Mouse (Mus musculus) left cerebral cortex, postnatal 25 days (tissue): ENCODE results near the gene Dnttip2. TPM values are rescaled to one million over a fixed set of nuclear protein-coding genes. Genes with fewer than 3 reads are reported as not detected.
"Not testable (repeated sequence)": the region's sequence is repeated elsewhere in the genome, so short reads cannot be mapped to it uniquely, and the experiment has no call there.

Experiments used
- DNase-seq, 2 experiments: peaks; one replicate each; pipeline ENCODE4 v3.0.0; 2022; ENCODE audit warnings: low spot score in 2 of 2, mixed read lengths in 1 of 2
- intact Hi-C: fragments of 180-260 bp; cut with DNase I; formaldehyde crosslinking; loops from one replicate; pipeline ENCODE4 v1.15.1; 2025
- total RNA-seq, 2 experiments: library from RNA; stranded (reverse); gene quantifications; 2 replicates each; pipeline ENCODE4 v1.2.3; 2021

The Dnttip2 gene
- total RNA-seq, 2 experiments from 2014 or later = 27.1 to 30.3 TPM

DNA sequence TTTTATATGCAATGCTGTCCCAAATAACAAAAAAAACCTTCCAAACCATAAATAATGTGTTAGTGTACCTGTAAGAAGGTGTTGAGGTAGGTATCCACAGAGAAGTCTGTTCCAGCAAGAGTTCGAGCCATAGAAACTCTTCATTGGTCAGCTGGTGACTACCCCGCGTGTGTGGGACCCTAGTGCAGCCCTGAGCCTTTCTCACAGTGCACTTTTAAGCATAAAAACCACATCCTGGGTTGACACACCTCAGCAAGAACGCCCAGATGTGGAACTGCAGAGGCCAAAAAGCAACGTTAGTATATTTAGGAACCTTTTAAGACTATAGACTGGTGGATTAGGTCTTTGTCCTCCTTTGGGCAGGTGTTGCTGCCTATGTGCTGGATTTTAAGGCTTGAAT, 13.0 kb downstream of the Dnttip2 start:
- DNase-seq = no peak
- intact Hi-C loops = no loop called here

DNA sequence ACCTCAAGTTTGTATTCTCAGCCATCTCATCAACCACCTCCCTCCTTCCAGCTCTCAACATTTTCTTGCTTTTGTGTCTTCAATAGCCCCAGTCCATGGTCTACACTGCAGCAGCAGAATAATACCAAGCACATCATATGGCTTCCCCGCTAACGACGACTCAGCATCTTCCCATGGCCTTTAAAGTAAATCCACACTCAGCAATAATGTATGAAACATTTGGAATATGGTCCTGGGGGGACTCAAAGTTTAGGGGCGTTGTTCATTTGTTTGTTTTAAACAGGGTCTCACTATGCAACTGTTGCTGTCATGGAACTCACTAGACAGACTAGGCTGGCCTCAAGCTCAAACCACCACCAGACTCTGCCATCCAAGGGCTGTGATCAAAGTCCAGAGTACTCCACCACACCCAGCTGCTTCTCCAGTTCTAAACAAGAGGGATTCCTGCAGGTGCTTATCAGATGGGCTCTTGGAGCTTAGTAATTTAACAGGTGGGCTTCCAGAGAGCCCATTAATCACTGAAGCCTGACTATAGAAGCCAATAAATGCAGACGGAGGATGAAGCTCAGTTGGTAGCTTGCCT, 14.5 kb downstream of the Dnttip2 start:
- intact Hi-C loops = no loop called here
- no peak for DNase-seq

DNA sequence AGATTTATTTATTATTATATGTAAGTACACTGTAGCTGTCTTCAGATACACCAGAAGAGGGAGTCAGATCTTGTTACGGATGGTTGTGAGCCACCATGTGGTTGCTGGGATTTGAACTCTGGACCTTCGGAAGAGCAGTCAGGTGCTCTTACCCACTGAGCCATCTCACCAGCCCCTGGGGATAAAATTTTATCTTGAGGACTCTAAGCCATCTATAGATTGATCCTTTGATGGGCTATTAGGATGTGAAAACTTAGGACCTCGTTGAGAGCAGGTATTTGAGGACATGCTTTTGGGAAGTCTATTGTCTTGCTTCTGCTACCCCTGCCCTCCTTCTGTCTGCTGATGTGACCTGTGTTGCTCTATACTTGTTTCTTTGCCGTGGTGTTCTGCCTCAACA, 15.2 kb downstream of the Dnttip2 start:
- intact Hi-C loops, DNase-seq: not testable (repeated sequence)

DNA sequence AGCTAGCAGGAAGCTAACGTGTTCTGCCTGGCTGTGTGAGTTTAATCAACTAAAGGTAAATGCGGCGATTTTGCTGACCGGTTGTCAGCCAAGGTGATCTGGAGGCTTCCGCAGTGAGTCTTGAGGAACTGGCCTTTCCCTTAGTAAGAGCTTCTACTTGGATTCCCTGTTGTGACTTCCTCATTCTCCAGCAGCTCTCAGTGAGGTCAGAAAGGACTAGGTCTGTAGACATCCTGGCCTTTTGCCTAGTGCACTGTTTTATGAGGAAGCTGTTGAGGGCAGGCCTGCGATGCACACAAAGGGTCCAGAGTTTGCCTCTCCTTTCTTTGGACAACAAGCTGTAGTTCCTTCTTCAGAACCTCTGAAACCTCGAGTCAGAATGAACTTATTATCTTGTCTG, 16.5 kb downstream of the Dnttip2 start:
- intact Hi-C loops = loop anchor here (5.0 kb wide), 1 partner anchor 177 kb away; no protein-coding TSS in a partner anchor
- DNase-seq = peak in 1 of 2 experiments; percentile 53

DNA sequence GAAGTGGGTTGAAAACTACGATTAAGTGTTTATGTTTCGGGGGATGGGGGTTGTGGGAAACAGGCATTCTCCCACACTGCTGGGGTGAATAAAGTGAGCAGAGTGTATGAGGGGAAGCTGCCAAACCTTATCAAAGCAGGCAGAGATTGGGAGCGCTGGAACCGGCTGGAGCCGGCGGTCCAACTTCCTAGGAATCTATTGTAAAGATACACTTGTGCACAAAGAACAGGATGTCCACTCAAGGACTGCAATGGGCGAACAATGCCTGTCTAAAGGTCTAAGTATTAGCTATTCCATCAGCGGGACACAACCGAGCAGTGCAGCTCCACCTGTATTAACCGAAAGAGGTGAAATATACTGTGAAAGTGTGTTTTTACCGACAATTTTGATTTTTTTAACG, 17.6 kb downstream of the Dnttip2 start:
- DNase-seq = no peak
- intact Hi-C loops = loop anchor here (2.0 to 5.0 kb wide), 2 partner anchors 17 to 175 kb away; partner anchors contain the start of gene Dnttip2

DNA sequence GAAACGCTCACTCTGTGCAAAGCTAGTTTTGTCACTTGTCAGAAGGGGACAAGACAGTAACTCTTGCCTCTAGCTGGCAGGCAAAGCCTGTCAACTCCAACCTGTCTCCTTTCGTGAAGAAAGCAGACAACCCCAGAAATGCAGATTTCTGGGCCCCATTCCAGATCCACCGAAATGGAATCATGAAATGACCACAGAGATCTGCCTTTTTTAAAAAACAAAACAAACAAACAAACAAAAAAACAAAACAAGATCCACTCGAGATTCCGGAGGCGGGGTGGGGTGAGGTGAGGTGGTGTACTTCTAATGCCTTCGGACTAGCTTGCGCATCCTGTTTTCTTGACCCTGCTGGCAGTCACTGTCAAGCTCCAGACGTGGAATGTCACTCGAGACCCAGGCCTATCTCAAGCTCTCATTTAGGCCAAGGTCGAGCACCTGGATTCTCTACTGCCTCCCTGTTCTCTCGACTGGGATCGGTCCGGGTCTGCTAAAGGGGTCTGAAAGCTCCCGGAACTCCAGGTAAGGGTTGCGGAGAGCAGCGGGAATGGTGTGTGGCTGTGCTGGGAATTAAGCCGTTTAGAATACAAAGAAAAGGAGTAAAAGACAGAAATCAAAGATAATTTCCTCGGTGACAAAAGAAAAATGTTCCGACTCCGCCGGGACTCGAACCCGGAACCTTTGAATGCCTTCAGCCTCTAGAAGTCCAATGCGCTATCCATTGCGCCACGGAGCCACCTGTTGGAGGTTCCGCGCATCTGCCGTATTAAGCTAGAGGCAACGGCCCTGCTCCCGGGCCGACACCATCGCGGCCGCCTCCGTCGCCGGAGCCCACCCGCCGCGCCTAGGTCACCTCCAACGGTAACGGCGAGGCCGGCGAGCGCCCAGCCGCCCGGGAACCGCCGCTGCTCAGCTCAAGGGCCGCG, 18.4 kb downstream of the Dnttip2 start:
- peak; percentile 87 to 90 for DNase-seq
- intact Hi-C loops = loop anchor here (2.0 to 5.0 kb wide), 2 partner anchors 18 to 175 kb away; partner anchors contain the start of gene Dnttip2

DNA sequence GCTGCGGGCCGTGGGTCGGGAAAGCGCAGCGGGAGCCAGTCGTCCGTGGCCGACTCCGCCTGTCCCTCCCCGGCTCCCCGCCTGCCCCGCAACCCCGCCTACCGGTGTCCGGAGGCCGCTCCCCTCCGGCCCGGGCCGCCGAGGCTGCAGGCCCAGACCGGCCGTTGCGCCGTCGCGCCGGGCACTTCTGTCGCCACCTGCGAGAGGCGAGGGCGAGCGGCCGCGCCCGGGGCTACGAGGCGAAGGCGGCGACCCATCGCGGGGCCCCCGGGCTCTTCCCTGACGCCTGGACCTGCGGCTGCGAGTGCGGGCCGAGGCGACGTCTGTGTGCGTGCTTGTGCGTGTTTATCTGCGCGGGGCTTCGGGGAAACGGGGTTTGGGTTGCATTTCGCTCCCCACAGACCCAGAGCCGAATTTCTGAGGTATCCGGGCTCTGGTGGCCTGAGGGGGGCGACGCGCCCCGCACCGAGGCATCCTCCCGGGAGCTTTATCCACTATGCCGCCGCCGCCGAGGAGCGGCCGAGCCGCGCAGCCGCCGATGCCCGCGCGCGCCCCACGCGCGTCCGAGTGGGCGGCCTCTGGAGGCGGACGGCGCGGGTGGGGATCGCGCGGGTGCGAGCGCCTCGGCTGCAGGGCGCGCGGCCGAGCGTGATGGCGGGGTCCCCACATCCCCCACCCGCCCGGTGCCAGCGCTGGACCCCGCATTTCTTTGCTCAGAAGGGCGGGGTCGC, 19.2 kb downstream of the Dnttip2 start:
- intact Hi-C loops = loop anchor here (2.0 to 5.0 kb wide), 2 partner anchors 19 to 174 kb away; partner anchors contain the start of gene Dnttip2
- DNase-seq = peak; percentile 52 to 83

DNA sequence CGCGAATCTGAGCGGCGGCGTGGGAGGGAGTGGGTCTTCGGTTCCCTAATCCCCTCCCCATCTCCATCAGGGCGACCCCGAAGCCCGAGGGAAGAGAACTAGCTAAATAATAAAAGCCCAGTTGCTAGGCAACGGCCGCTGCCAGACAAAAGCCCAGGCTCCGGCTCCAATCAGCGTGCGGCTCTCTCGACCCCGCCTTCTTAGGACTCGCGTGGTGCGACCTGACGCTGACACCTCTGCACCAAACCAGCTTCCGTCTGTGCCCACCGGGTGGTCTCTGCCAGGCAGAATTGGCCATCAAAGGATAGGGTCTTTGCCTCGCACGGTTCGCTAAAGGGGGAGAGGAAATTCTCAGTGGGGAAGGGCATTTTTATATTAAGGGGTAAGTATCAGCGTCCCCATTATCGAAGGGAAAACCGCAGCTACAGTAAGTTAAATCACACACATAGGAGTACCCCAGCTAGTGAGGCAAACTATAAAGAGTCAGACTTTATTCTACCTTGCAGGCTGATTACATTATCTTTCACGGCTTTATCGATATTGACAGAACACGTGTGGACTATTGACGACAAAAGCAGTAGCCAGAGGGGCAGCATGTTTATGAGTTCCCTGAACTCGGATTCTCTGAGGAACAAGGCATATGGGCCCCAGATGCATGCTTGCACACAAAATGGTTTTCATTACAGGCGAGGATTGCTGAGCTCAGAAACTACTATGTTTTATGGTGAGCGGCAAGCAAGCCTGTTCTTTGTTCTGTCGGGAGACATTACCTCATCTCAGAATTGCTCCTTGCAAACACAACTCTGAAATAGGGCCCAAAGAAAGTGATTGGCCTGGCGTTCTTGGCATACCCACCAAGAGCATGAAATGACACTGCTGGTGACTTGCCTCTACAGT, 20.0 kb downstream of the Dnttip2 start, which contains the start of gene Bcar3:
Bcar3 (plus strand) TSS at position 183 of the 897 bp plus-strand sequence.
- intact Hi-C loops = loop anchor here (1.0 to 5.0 kb wide), 3 partner anchors 19 to 326 kb away; partner anchors contain the start of gene Dnttip2
- peak; percentile 94 to 96 for DNase-seq

DNA sequence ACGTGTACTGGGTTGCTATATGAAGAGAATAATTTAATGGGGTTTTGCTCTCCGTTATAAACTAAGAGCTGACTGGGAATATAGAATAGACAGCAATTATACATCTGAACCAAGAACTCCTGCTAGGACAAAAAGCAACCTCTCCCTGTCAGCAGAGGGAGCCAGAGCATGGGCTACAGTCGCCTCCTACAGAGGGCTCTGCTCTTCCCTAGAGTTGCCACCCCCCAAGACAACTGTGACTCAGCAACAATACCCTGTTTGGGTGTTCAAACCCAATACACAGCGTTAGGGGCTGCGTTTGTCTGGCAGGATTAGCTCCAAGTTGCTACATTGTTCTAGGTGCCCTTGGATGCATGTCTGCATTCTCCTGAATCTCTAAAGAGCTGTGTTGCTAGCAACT, 21.3 kb downstream of the Dnttip2 start:
- intact Hi-C loops = loop anchor here (1.0 kb wide), 1 partner anchor 343 kb away; no protein-coding TSS in a partner anchor
- peak; percentile 60 to 84 for DNase-seq

DNA sequence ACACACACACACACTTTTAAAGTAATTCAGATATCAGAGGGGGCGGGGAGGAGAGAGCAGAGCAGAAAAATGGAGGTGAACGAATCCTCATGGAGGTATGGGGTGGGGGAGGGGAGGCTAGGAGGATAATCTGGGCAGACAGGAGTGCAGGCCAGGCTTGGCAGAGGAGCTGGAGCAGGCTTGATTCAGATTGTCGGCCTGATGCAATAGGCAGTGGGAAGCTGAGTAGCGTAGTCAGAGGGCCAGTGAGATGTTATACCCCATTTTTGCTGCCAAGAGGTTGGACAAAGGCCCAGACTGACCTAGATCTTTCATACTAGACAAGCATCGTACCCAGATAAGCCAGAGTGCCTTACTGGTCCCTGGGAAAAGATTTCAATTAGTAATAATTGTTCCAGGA, 22.8 kb downstream of the Dnttip2 start:
- DNase-seq = no peak
- intact Hi-C loops = no loop called here

DNA sequence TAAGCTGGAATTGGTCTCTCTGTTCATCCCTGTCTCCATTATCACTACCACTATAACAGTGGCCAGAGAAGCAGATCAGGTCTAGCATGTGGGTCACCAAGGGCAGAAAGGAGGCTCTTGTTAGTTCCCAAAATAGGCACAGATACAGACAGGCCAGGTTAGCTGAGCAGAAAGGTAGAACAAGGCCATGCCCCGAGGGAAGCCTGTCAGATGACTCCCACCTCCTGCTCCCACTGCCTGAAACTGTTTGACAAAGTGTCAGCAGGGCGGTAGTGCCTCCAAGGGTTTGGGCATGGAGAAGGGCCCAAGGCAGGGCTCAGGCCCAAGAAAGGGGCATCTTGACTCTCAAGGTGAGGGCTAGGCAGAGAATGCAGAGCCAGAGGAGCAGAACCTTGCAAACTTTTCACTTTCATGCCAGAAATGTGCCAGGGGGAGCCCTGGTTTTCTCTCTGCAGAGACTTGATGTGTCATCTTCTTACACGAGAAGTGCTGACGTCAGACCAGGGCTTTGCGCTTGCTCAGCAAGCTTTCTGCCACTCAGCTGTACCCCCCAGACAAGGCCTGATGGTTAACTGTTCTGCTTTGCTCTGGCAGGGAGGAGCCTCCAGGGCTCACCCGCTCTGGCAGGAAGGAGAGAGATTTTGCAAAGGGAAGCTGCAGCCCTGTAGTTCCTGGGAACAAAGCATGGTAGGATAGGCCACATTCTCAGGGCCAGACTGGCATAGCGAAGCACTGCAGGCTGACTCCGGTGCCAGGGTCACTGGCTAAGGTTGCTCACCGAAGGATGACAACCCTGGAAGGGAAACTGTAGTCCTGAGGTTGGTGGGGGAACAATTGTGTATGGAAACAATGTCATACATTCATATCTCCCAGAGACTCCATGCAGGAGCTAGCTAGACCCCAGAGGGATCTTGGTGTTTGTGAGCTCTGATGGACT, 27.1 kb downstream of the Dnttip2 start:
- intact Hi-C loops = loop anchor here (10.0 kb wide), 1 partner anchor 604 kb away; no protein-coding TSS in a partner anchor
- peak; percentile 73 to 94 for DNase-seq

DNA sequence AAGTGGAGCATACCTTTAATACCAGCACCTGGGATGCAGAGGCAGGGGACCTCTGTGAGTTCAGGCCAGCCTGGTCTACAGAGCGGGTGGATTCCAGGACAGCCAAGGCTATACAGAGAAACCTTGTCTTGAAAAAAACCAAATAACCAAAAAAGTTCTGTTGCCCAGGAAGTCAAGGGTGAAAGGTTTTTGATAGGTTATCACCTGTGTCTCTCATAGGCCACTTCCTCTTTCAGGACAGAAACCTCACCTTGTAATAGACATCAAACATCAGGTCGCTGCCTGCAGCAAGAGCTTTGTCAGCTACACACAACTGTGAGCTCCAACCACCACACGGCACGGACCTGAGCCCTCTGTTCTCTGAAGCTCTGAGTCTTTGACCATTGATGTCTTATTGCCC, 30.4 kb downstream of the Dnttip2 start:
- no peak for DNase-seq
- intact Hi-C loops = loop anchor here (10.0 kb wide), 1 partner anchor 600 kb away; no protein-coding TSS in a partner anchor

DNA sequence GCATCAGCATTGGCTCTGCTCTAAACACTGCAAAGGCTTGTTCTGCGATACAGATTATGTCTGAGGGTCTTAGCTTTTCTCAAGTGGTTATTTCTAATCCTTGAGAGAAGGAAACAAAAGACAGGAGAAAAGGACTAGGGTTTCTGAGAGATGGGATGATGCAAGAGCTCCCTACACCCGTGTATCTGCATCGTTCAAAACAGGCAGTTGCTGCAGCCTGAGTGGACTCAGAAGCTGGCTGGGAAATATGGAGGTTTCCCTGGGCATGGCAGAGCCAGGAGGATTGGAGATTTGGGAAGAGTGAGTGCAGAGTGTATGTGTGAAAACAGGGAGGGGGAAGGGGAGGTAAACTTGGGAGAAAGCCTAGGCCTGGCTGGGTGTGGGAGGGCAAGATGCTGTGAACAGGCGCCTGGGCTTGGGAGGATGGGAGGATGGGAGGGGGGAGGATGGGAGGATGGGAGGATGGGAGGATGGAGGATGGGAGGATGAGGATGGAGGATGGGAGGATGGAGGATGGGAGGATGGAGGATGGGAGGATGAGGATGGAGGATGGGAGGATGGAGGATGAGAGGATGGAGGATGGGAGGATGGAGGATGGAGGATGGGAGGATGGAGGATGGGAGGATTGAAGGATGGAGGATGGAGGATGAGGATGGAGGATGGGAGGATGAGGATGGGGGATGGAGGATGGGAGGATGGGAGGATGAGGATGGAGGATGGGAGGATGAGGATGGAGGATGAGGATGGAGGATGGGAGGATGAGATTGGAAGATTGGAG, 33.9 kb downstream of the Dnttip2 start:
- DNase-seq = no peak
- intact Hi-C loops = loop anchor here (10.0 kb wide), 1 partner anchor 597 kb away; no protein-coding TSS in a partner anchor

DNA sequence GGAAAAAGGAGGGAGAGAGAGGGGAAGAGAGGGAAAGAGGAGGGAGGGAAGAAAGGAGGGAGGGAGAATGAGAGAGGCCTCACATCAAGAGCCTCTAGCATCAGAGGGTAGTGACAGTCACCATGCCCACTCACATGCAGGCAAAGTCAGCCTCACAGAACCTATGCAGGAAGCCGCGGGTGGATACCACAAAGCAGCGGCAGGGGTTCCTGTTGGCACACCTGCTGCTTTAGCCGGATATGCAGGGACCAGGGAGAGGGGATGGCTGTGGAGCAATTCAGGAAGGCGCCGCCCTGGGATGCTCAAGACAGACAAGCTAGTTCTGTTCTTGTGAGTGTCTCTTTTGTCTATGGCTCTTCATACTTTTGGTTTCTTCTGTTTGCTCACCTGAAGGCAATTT, 34.8 kb downstream of the Dnttip2 start:
- no peak for DNase-seq
- intact Hi-C loops = loop anchor here (10.0 kb wide), 1 partner anchor 596 kb away; no protein-coding TSS in a partner anchor

DNA sequence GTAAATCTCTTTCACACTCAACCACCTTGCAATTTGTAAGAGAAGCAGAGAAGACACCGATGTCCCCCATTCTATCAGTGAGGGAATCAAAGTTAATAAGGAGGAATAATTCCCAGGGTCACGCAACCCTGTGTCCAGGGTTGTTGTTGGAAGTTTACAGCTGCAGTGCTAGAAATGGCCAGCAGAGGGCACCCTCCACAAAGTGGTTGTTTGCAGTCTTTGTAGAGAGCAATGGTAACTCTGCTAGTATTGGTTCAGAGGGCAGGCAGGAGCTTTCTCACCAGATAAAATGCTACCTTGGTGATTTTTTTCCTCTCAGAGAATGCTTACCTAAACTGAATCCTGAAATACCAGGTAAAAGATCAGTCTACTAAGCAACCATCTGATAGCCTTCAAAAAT, 37.9 kb downstream of the Dnttip2 start:
- intact Hi-C loops = loop anchor here (1.0 to 10.0 kb wide), 3 partner anchors 154 to 473 kb away; no protein-coding TSS in a partner anchor
- DNase-seq = peak; percentile 78 to 86

DNA sequence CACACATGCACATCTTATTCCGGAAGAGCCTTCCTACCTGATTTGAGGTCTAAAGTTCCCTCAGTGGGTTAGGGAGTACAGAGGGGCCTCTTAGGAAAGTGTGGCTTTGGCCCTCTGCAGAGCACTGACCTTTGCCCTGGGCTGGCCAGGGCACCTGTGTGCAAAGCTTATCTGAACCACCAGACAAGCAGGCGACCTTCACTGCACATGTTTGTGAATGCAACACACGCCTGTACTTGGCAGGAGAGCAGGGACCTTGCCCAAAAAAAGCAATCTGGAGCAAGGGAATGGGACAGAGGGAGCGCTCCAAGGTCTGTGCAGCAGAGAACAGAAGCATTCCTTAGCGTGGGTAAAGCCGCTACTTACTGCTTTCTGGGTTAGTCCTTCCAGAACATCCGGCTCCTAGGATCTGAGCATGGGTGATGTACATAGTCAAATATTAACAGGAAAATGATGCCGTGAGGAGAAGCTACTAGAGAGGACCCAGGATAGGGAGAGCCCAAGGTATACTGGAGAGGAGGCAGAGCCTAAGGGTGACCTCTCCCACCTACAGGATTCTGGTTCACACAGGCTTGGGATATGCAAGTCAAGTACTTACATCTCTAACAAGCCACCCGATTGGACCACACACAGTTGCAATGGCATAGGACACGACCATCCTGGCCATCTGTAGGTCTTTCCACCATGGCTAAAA, 38.9 kb downstream of the Dnttip2 start:
- no peak for DNase-seq
- intact Hi-C loops = loop anchor here (1.0 to 10.0 kb wide), 3 partner anchors 153 to 472 kb away; no protein-coding TSS in a partner anchor
